Mouse (Mus musculus) spleen, adult 2 months (tissue): ENCODE data around the gene Slfn8.

Experiments
- CTCF ChIP-seq: fragments of 200-500 bp; IDR thresholded peaks from 2 replicates; pipeline ENCODE4 v1.5.1; 2011; ENCODE audit warnings: mild to moderate bottlenecking, inconsistent platforms; ENCODE audit not compliant: insufficient read depth, insufficient read length, insufficient replicate concordance; ENCODE audit errors: extremely low read depth
- POLR2A ChIP-seq: fragments of 200-500 bp; IDR thresholded peaks from 2 replicates; pipeline ENCODE4 v1.6.1; 2011; ENCODE audit warnings: low read depth, low read length, inconsistent platforms

GRCm38 (mm10) chr11:83020621-83021020 is at the start of gene Slfn8:
- no peak for TF ChIP-seq CTCF
- TF ChIP-seq POLR2A: peak; percentile 38
